Mouse (Mus musculus) kidney, postnatal 10 days (tissue): Measurements from ENCODE around the gene Dot1l.

Source experiments
- DNase-seq: peaks from one replicate; pipeline ENCODE4 v3.0.0; 2021; ENCODE audit warnings: mixed read lengths

Gene Dot1l

GRCm38 (mm10) chr10:80758651-80759050, 3.6 kb downstream of the Dot1l start:
- DNase-seq = no peak

- DNase-seq = peak; percentile 47
Measured at GRCm38 (mm10) chr10:80760596-80761524, 5.9 kb downstream of the Dot1l start.

GRCm38 (mm10) chr10:80761821-80762220, 6.8 kb downstream of the Dot1l start:
- DNase-seq = no peak

- DNase-seq = no peak
Measured at GRCm38 (mm10) chr10:80763502-80763901, 8.5 kb downstream of the Dot1l start.

- DNase-seq = no peak
Measured at GRCm38 (mm10) chr10:80765746-80766145, 10.7 kb downstream of the Dot1l start.

- DNase-seq = peak; percentile 55
Measured at GRCm38 (mm10) chr10:80766161-80766815, 11.3 kb downstream of the Dot1l start.

- DNase-seq = no peak
Measured at GRCm38 (mm10) chr10:80768365-80768764, 13.4 kb downstream of the Dot1l start.

GRCm38 (mm10) chr10:80773816-80774215, 18.8 kb downstream of the Dot1l start:
- no peak for DNase-seq

- peak; percentile 85 for DNase-seq
Measured at GRCm38 (mm10) chr10:80774549-80774948, 19.5 kb downstream of the Dot1l start.

- DNase-seq = no peak
Measured at GRCm38 (mm10) chr10:80774981-80775380, 20.0 kb downstream of the Dot1l start.

- DNase-seq = no peak
Measured at GRCm38 (mm10) chr10:80775731-80776130, 20.7 kb downstream of the Dot1l start.

- DNase-seq = no peak
Measured at GRCm38 (mm10) chr10:80776358-80776869, 21.4 kb downstream of the Dot1l start.

GRCm38 (mm10) chr10:80777123-80777522, 22.1 kb downstream of the Dot1l start:
- DNase-seq = no peak

GRCm38 (mm10) chr10:80779565-80779964, 24.6 kb downstream of the Dot1l start:
- DNase-seq = no peak

GRCm38 (mm10) chr10:80784302-80784701, 29.3 kb downstream of the Dot1l start:
- DNase-seq = no peak

GRCm38 (mm10) chr10:80784871-80785270, 29.9 kb downstream of the Dot1l start:
- no peak for DNase-seq

GRCm38 (mm10) chr10:80785963-80786362, 31.0 kb downstream of the Dot1l start:
- DNase-seq = no peak

GRCm38 (mm10) chr10:80787517-80787916, 32.5 kb downstream of the Dot1l start:
- no peak for DNase-seq

GRCm38 (mm10) chr10:80790761-80791404, 35.9 kb downstream of the Dot1l start:
- DNase-seq = no peak

- no peak for DNase-seq
Measured at GRCm38 (mm10) chr10:80791476-80792174, 36.6 kb downstream of the Dot1l start.

- DNase-seq = no peak
Measured at GRCm38 (mm10) chr10:80792175-80793032, 37.4 kb downstream of the Dot1l start.
